Mouse (Mus musculus): ENCODE results near the gene Bmper. TPM values are rescaled to one million over a fixed set of nuclear protein-coding genes. Genes with fewer than 3 reads are reported as not detected.
A peak's percentile ranks its signal among the peaks of the same experiment; 100 is the strongest.

The Bmper gene
- polyA plus RNA-seq (2015; fragmentation: Nextera tagmentation; extraction: Ambion mirVana), result 2.8 and 4.0 TPM in 2 replicates

DNA sequence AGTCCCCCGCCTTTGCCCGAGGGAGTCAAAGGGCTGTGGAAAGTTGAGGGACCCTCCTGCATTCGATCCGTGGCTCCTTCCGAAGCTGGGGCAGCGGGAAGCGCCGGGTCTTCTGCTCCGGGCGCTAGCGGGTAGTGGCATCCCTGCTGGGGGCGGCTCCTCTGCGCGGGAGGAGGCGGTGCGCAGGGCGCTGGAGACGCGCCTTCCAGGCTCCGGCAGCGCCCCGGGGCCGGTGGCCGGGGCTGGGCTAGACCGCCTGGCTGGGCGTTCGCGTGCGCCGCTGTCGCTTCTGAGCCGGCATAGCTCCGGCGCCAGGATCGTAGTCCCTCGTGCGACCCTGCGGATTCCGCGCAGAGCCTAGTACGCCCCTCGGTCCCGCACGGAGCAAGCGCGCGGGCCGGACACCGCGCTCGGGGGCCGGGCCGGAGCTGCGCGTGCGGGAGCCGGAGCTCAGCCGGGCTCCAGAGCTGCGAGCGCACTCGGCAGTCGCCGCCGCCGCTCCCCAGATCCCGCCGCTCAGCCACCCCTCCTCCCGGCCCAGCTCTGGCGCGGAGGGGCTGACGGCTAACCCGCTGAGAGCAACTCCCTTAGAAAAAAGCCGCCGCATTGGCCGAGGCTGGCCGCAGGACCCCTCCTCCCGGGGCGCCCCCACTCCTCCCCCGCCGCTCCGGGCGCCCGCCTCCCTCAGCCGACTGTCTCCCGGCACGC lies at the start of gene Bmper:
Gene Bmper (plus strand): TSS at position 236 of the 708 bp plus-strand sequence.
- H3K9me3 ChIP-seq (ENCODE audit: control insufficient read depth, low read length), result no peaks in the 10 kb centered on the region
- no peak for TF ChIP-seq EP300 (optimal IDR thresholded peaks at IDR 0.05)
- TF ChIP-seq CTCF (IDR thresholded peaks at IDR 0.05; ENCODE audit: low read depth), result no peak
- under 1% methylated on average over 69 of the region's 86 CpGs for WGBS
- peak within 1 kb of the TSS; percentile 94 for H3K4me2 ChIP-seq (replicated peaks; ENCODE audit: low read depth)
- DNase-seq (ENCODE audit: low spot score), result peak; percentile 60
- H3K27ac ChIP-seq (replicated peaks), result peak within 1 kb of the TSS; percentile 74
- H3K4me3 ChIP-seq (ENCODE audit: low read depth, low read length), result peak within 1 kb of the TSS; percentile 57
- H3K4me1 ChIP-seq (replicated peaks; ENCODE audit: control insufficient read depth, insufficient read depth), result no peaks in the 10 kb centered on the region
- peak within 1 kb of the TSS; percentile 64 for H3K9ac ChIP-seq (ENCODE audit: low read length)
- peaks cover 6% of the 10 kb centered on the region; the same call in 1 of the 2 replicates for H3K27me3 ChIP-seq (ENCODE audit: control insufficient read depth, insufficient read depth, low read length)
- ATAC-seq (ENCODE audit: low FRiP score, low TSS enrichment), result peak; percentile 81
- no peaks in the 10 kb centered on the region for H3K36me3 ChIP-seq (ENCODE audit: control insufficient read depth, insufficient read depth, low read length)

DNA sequence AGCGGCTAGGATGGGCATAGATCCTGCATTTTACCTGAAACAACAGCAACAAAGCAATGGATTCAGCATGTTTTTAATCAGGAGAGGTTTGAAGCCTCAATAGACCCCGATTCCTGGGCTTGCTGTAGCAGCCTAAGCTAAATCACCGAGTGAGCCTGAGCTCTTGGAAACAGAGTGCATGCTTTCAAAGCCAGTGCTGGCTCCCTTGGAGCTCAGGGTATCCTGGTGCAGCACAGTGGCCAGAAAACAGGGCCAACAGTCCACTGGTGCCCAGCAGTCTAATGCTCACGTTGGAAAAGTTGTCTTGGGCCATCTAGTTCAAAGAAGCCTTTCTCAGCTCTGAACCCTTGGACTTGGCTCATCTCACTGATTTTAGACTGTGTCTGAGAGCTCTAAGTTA lies 45.4 kb upstream of the Bmper start:
- H3K4me2 ChIP-seq (replicated peaks; ENCODE audit: low read depth), result no peak overlapping the region
- no peaks in the 10 kb centered on the region for H3K27me3 ChIP-seq (ENCODE audit: control insufficient read depth, insufficient read depth, low read length)
- WGBS, result 82% methylated on average over 4 of the region's 4 CpGs
- H3K9me3 ChIP-seq (ENCODE audit: control insufficient read depth, low read length), result no peaks in the 10 kb centered on the region
- H3K27ac ChIP-seq (replicated peaks), result no peak overlapping the region
- no peaks in the 10 kb centered on the region for H3K4me1 ChIP-seq (replicated peaks; ENCODE audit: control insufficient read depth, insufficient read depth)
- H3K9ac ChIP-seq (ENCODE audit: low read length), result no peak overlapping the region
- H3K4me3 ChIP-seq (ENCODE audit: low read depth, low read length), result no peak overlapping the region
- TF ChIP-seq CTCF (IDR thresholded peaks at IDR 0.05; ENCODE audit: low read depth), result no peak
- TF ChIP-seq EP300 (optimal IDR thresholded peaks at IDR 0.05), result no peak
- no peak for ATAC-seq (ENCODE audit: low FRiP score, low TSS enrichment)
- H3K36me3 ChIP-seq (ENCODE audit: control insufficient read depth, insufficient read depth, low read length), result no peaks in the 10 kb centered on the region
- no peak for DNase-seq (ENCODE audit: low spot score)

DNA sequence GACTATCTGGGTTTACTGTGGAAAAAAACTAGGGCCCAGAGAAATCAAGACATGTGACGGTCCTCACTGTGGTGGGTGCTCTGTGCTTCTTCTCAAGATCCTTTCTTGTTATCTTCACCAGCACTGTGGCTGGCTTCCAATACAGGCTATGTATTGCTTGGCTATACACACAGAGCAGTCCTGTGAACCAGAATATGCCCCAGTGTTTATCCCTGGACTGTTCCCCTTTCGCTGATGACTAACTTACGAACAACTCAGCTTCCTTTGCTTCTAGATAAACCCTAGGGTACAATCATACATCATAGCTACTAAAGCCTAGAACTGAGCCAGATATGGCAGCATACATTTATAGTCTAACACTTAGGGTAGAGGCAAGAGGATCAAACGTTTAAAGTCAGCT lies 35.7 kb upstream of the Bmper start:
- no peak for DNase-seq (ENCODE audit: low spot score)
- Histone ChIP-seq H3K9ac (ENCODE audit: low read length) (no peak overlapping the region), H3K4me1 (replicated peaks; ENCODE audit: control insufficient read depth, insufficient read depth) (no peaks in the 10 kb centered on the region; the same call in 1 of the 2 replicates), H3K4me2 (replicated peaks; ENCODE audit: low read depth) (no peak overlapping the region), H3K36me3 (ENCODE audit: control insufficient read depth, insufficient read depth, low read length) (no peaks in the 10 kb centered on the region), H3K4me3 (ENCODE audit: low read depth, low read length) (no peak overlapping the region), H3K27ac (replicated peaks) (no peak overlapping the region), H3K27me3 (ENCODE audit: control insufficient read depth, insufficient read depth, low read length) (no peaks in the 10 kb centered on the region), H3K9me3 (ENCODE audit: control insufficient read depth, low read length) (no peaks in the 10 kb centered on the region)
- no peak for ATAC-seq (ENCODE audit: low FRiP score, low TSS enrichment)
- 61% methylated on average over 4 of the region's 4 CpGs for WGBS
- no peak for TF ChIP-seq CTCF (IDR thresholded peaks at IDR 0.05; ENCODE audit: low read depth)
- no peak for TF ChIP-seq EP300 (optimal IDR thresholded peaks at IDR 0.05)

DNA sequence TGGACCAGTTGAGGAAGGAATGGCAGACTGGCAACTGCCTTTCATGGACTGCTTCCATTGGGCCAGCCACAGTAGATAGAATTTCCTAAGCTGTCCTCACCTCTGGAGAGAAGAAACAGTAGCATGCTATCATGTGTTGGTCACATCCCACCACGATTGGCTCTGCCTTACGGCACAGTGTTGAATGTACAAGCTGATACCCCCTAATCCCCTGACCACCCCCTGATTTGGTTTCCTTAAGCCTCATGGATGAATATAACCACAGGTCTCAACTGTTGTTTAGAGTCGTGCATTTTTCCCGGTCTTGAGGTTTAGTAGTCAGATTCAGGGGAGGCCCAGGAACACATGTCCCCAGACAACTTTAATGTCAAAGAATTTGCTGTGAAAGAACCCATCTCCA lies 34.7 kb upstream of the Bmper start:
- TF ChIP-seq CTCF (IDR thresholded peaks at IDR 0.05; ENCODE audit: low read depth) (no peak), EP300 (optimal IDR thresholded peaks at IDR 0.05) (no peak)
- H3K4me2 ChIP-seq (replicated peaks; ENCODE audit: low read depth), result no peak overlapping the region
- H3K36me3 ChIP-seq (ENCODE audit: control insufficient read depth, insufficient read depth, low read length), result no peaks in the 10 kb centered on the region
- no peaks in the 10 kb centered on the region for H3K9me3 ChIP-seq (ENCODE audit: control insufficient read depth, low read length)
- H3K4me1 ChIP-seq (replicated peaks; ENCODE audit: control insufficient read depth, insufficient read depth), result no peaks in the 10 kb centered on the region; the same call in 1 of the 2 replicates
- H3K27ac ChIP-seq (replicated peaks), result no peak overlapping the region
- no peak overlapping the region for H3K4me3 ChIP-seq (ENCODE audit: low read depth, low read length)
- DNase-seq (ENCODE audit: low spot score), result no peak
- 61% methylated on average over 4 of the region's 4 CpGs for WGBS
- H3K9ac ChIP-seq (ENCODE audit: low read length), result no peak overlapping the region
- no peak for ATAC-seq (ENCODE audit: low FRiP score, low TSS enrichment)
- no peaks in the 10 kb centered on the region for H3K27me3 ChIP-seq (ENCODE audit: control insufficient read depth, insufficient read depth, low read length)

DNA sequence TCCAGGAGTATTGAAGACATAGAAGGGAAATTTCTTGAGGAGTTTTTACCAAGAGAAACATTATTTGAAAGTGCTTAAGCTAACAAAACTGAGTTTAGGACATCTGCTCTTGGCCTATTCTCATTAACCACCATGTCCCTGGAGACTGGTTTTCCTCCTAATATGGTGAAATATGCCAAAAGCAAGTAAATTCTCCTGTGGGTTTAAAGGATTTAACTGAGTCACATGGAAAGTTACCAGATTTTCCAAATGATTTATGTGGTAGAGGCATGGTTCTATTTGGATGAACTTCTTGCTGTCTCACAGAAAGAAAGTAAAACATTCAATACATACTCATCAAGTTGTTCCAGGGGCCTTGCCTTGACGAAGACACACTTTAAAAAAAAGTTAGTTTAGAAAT lies 31.9 kb upstream of the Bmper start:
- 24% methylated on average over 1 of the region's 1 CpGs for WGBS
- Histone ChIP-seq H3K4me2 (replicated peaks; ENCODE audit: low read depth) (no peak overlapping the region), H3K27ac (replicated peaks) (no peak overlapping the region), H3K9me3 (ENCODE audit: control insufficient read depth, low read length) (no peaks in the 10 kb centered on the region), H3K9ac (ENCODE audit: low read length) (no peak overlapping the region), H3K4me1 (replicated peaks; ENCODE audit: control insufficient read depth, insufficient read depth) (no peaks in the 10 kb centered on the region; the same call in 1 of the 2 replicates), H3K4me3 (ENCODE audit: low read depth, low read length) (no peak overlapping the region), H3K27me3 (ENCODE audit: control insufficient read depth, insufficient read depth, low read length) (no peaks in the 10 kb centered on the region), H3K36me3 (ENCODE audit: control insufficient read depth, insufficient read depth, low read length) (no peaks in the 10 kb centered on the region)
- TF ChIP-seq EP300 (optimal IDR thresholded peaks at IDR 0.05), result no peak
- TF ChIP-seq CTCF (IDR thresholded peaks at IDR 0.05; ENCODE audit: low read depth), result no peak
- ATAC-seq (ENCODE audit: low FRiP score, low TSS enrichment) (no peak), DNase-seq (ENCODE audit: low spot score) (no peak)

DNA sequence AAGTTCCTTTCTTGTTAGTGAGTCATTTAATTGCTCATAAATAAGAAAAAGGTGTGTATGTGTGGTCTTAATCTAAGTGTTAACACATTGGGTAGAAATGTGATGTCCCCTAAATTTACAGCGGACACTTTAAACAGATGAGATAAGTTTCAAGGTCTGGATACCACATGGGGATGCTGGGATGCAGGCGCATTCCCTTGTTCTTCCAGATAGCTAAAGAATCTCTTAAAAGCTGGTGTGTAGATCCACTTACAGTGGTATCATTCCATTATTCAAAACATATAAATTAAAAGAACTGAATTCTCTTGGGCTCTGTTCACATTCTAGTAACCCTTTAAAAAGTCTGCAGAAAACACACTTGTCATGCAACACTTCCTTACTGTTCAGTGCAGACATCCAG lies 31.4 kb upstream of the Bmper start:
- no peak overlapping the region for H3K4me2 ChIP-seq (replicated peaks; ENCODE audit: low read depth)
- H3K36me3 ChIP-seq (ENCODE audit: control insufficient read depth, insufficient read depth, low read length), result no peaks in the 10 kb centered on the region
- H3K9me3 ChIP-seq (ENCODE audit: control insufficient read depth, low read length), result no peaks in the 10 kb centered on the region
- H3K4me3 ChIP-seq (ENCODE audit: low read depth, low read length), result no peak overlapping the region
- H3K9ac ChIP-seq (ENCODE audit: low read length), result no peak overlapping the region
- ATAC-seq (ENCODE audit: low FRiP score, low TSS enrichment) (no peak), DNase-seq (ENCODE audit: low spot score) (no peak)
- TF ChIP-seq EP300 (optimal IDR thresholded peaks at IDR 0.05), result no peak
- TF ChIP-seq CTCF (IDR thresholded peaks at IDR 0.05; ENCODE audit: low read depth), result no peak
- H3K27me3 ChIP-seq (ENCODE audit: control insufficient read depth, insufficient read depth, low read length), result no peaks in the 10 kb centered on the region
- H3K4me1 ChIP-seq (replicated peaks; ENCODE audit: control insufficient read depth, insufficient read depth), result no peaks in the 10 kb centered on the region; the same call in 1 of the 2 replicates
- no peak overlapping the region for H3K27ac ChIP-seq (replicated peaks)
- WGBS, result 76% methylated on average over 2 of the region's 2 CpGs

Data from stomach, postnatal 0 days (tissue).